Mouse (Mus musculus) adrenal gland, postnatal 36 days (tissue): Measurements from ENCODE around the gene Fam71d. TPM values are rescaled to one million over a fixed set of nuclear protein-coding genes. Genes with fewer than 3 reads are reported as not detected.

Experiments used
- DNase-seq, 2 experiments: peaks; one replicate each; pipeline ENCODE4 v3.0.0; 2021; ENCODE audit warnings: mixed read lengths in 1 of 2
- total RNA-seq, 2 experiments: library from RNA; stranded (reverse); gene quantifications; 2 replicates each; pipeline ENCODE4 v1.2.3; 2021

Fam71d gene
- total RNA-seq, 2 experiments from 2014 or later: 0.17 TPM; not detected in 1

DNA sequence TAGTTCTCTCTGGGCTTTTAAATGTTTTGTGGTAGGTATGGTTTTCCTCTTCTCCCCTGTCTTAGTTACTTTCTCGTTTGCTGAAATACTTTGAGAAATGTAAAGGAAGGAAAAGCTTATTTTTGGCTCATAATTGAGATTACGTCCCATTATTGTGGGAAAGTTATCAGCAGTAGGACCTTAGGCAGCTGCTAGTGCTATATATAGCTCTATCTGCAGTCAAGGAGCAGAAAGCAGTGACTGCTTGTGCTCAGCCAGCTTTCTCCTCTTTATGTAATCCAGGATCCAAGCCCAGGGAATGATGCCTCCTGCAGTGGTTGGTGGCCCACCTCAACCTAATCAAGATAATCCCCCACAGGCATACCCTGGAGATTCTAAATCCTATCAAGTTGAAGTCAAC, 81.9 kb downstream of the Fam71d start:
- no peak for DNase-seq

DNA sequence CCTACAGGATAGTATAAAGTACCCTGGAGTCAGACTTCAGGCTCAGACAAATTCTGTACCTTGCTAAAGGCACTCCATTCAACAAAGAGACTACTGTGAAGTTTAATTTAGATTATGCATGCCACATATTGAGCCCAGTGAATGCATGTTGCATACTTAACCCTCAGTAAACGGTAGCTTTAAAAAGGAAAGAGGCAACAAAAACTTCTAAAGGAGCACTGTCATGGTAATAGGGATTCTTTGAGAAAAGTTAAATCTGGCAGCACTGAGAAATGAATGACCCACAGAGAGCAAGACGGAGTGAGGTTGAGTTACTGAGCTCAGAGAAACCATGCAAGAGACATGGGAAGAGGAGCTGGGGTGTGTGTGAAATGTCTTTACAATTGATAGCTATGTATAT, 86.6 kb downstream of the Fam71d start:
- DNase-seq: no peak

DNA sequence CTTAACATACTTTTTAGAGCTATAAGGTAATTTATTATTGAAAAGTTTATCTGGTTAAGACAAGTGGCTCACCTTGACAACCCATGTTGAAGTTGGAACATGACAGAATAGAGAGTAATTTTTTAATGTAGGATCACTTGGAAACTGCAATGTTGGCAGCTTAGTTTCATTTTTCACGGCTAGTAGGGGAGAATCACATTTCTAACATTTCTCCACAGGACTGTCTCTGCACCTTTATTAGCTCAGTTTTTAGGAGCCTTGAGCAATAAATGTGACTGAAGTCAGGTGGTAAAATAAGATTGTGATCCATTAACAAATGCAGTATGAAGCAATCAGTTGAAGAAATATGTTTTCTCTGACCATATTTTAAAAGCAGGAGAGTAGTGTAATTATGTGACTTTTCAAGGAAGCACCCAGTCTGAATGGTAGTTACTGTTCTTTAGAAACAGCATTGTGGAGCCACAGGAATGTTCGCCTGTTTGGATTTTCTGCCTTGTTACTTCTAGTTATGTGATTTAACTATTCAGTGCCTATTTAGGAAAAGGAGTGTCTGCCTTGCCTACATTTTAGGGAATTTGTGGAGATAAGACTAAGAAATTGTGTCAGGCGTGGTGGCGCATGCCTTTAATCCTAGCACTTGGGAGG, 87.2 kb downstream of the Fam71d start:
- no peak for DNase-seq

Other genes with a start within 250 kb of the Fam71d start
- gene Mpp5, start 57.4 kb downstream of the Fam71d start, total RNA-seq: 10 to 100 TPM; 30.3 to 32.2 TPM
- 10 to 100 TPM; 77.4 to 78.9 TPM for gene Atp6v1d, start 170.1 kb downstream of the Fam71d start, total RNA-seq
- gene Eif2s1, start 170.3 kb downstream of the Fam71d start, total RNA-seq: 10 to 100 TPM; 94.9 to 96.6 TPM
- under 1 TPM in 1 of 2 experiments, not detected in 1; 0.16 TPM for gene Plek2, start 215.4 kb downstream of the Fam71d start, total RNA-seq